Mouse (Mus musculus): Measurements from ENCODE around the gene Hdac7. TPM values are rescaled to one million over a fixed set of nuclear protein-coding genes. Genes with fewer than 3 reads are reported as not detected.

The Hdac7 gene
- polyA plus RNA-seq, 1 experiment from 2014 or later: 25.4 TPM

- no peaks in the 10 kb centered on the region for H3K36me3 ChIP-seq (ENCODE audit: control insufficient read depth, insufficient read depth, low read length)
- H3K4me2 ChIP-seq (ENCODE audit: low read depth, severe bottlenecking): no peak overlapping the region
- no peak overlapping the region for H3K27ac ChIP-seq (replicated peaks; ENCODE audit: low read depth, low read length)
- no peaks in the 10 kb centered on the region for H3K4me1 ChIP-seq (ENCODE audit: control insufficient read depth, insufficient read depth, low read length)
- H3K4me3 ChIP-seq (ENCODE audit: low read depth, low read length): no peak overlapping the region
- 14% methylated on average over 2 of the region's 2 CpGs for WGBS
- peak; percentile 57 for DNase-seq (ENCODE audit: low spot score)
- H3K9ac ChIP-seq (ENCODE audit: low read length): no peak overlapping the region
- H3K27me3 ChIP-seq (ENCODE audit: control insufficient read depth, insufficient read depth, low read length): no peaks in the 10 kb centered on the region
- no peak for ATAC-seq (ENCODE audit: insufficient number of reproducible peaks, low FRiP score, low TSS enrichment, low read depth)
- H3K9me3 ChIP-seq (ENCODE audit: control insufficient read depth, low read length): no peaks in the 10 kb centered on the region
Measured at GRCm38 (mm10) chr15:97850441-97850840, 6.1 kb upstream of the Hdac7 start.

DNA sequence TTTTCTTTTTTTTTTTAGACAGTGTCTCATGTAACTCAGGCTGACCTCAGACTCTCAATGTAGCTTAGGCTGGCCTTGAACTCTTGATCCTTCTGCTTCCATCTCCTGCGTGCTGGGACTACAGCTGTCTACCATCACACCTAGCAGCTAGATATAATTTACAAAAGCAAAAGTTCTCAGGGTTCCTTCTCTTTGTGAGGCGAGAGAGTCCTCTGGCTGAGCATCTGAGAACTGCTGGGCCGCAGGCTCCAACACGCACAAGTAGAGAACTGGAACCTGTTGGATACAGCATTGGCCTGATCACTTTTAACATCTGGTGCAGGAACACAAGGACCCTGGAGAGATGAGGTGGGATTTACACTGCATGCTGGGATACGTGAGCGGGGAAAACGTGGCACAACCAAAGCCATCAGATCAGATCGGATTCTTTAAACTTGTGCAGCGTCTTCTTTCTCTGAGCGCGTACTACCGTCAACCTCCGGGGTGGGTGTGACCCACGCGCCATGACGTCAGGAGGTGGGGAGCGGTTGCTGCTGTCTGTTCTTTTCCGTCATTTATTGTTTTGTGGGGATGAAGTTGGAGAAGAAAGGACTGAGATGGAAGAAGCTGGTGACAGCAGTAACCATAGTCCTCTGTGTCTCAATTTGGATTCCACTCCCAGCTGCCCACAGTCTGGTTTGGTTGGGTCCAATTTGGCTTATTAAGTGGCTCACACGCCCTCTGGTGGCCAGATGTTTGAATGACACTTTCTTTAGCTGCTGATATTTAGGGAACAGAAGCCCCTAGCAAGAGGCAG, 5.0 kb upstream of the Hdac7 start:
- no peaks in the 10 kb centered on the region for H3K9me3 ChIP-seq (ENCODE audit: control insufficient read depth, low read length)
- H3K9ac ChIP-seq (ENCODE audit: low read length): 0 out of 2 replicates have a peak overlapping the region, but pooled peaks have one; percentile 14
- ATAC-seq (ENCODE audit: insufficient number of reproducible peaks, low FRiP score, low TSS enrichment, low read depth): peak; percentile 46; the same call in 1 of the 2 replicates
- peak overlapping the region; percentile 48 for H3K4me2 ChIP-seq (ENCODE audit: low read depth, severe bottlenecking)
- H3K27me3 ChIP-seq (ENCODE audit: control insufficient read depth, insufficient read depth, low read length): no peaks in the 10 kb centered on the region
- H3K4me3 ChIP-seq (ENCODE audit: low read depth, low read length): peak overlapping the region; percentile 25; the same call in 1 of the 2 replicates
- H3K36me3 ChIP-seq (ENCODE audit: control insufficient read depth, insufficient read depth, low read length): no peaks in the 10 kb centered on the region
- DNase-seq (ENCODE audit: low spot score): peak; percentile 90
- H3K27ac ChIP-seq (replicated peaks; ENCODE audit: low read depth, low read length): no peak overlapping the region
- no peaks in the 10 kb centered on the region for H3K4me1 ChIP-seq (ENCODE audit: control insufficient read depth, insufficient read depth, low read length)
- WGBS: 5% methylated on average over 19 of the region's 19 CpGs

- no peak overlapping the region for H3K4me2 ChIP-seq (ENCODE audit: low read depth, severe bottlenecking)
- WGBS: 88% methylated on average over 2 of the region's 2 CpGs
- H3K4me3 ChIP-seq (ENCODE audit: low read depth, low read length): no peak overlapping the region
- DNase-seq (ENCODE audit: low spot score): no peak
- ATAC-seq (ENCODE audit: insufficient number of reproducible peaks, low FRiP score, low TSS enrichment, low read depth): no peak
- no peaks in the 10 kb centered on the region for H3K9me3 ChIP-seq (ENCODE audit: control insufficient read depth, low read length)
- H3K27me3 ChIP-seq (ENCODE audit: control insufficient read depth, insufficient read depth, low read length): no peaks in the 10 kb centered on the region
- no peak overlapping the region for H3K9ac ChIP-seq (ENCODE audit: low read length)
- H3K36me3 ChIP-seq (ENCODE audit: control insufficient read depth, insufficient read depth, low read length): no peaks in the 10 kb centered on the region
- no peaks in the 10 kb centered on the region for H3K4me1 ChIP-seq (ENCODE audit: control insufficient read depth, insufficient read depth, low read length)
- no peak overlapping the region for H3K27ac ChIP-seq (replicated peaks; ENCODE audit: low read depth, low read length)
Measured at GRCm38 (mm10) chr15:97847866-97848265, 3.6 kb upstream of the Hdac7 start.

GRCm38 (mm10) chr15:97847285-97847684, 3.0 kb upstream of the Hdac7 start:
- DNase-seq (ENCODE audit: low spot score): no peak
- Histone ChIP-seq H3K9me3 (ENCODE audit: control insufficient read depth, low read length) (no peaks in the 10 kb centered on the region), H3K9ac (ENCODE audit: low read length) (no peak overlapping the region), H3K4me2 (ENCODE audit: low read depth, severe bottlenecking) (no peak overlapping the region), H3K27me3 (ENCODE audit: control insufficient read depth, insufficient read depth, low read length) (no peaks in the 10 kb centered on the region), H3K27ac (replicated peaks; ENCODE audit: low read depth, low read length) (no peak overlapping the region), H3K36me3 (ENCODE audit: control insufficient read depth, insufficient read depth, low read length) (no peaks in the 10 kb centered on the region), H3K4me1 (ENCODE audit: control insufficient read depth, insufficient read depth, low read length) (no peaks in the 10 kb centered on the region), H3K4me3 (ENCODE audit: low read depth, low read length) (no peak overlapping the region)
- WGBS: 86% methylated on average over 4 of the region's 4 CpGs
- no peak for ATAC-seq (ENCODE audit: insufficient number of reproducible peaks, low FRiP score, low TSS enrichment, low read depth)

DNA sequence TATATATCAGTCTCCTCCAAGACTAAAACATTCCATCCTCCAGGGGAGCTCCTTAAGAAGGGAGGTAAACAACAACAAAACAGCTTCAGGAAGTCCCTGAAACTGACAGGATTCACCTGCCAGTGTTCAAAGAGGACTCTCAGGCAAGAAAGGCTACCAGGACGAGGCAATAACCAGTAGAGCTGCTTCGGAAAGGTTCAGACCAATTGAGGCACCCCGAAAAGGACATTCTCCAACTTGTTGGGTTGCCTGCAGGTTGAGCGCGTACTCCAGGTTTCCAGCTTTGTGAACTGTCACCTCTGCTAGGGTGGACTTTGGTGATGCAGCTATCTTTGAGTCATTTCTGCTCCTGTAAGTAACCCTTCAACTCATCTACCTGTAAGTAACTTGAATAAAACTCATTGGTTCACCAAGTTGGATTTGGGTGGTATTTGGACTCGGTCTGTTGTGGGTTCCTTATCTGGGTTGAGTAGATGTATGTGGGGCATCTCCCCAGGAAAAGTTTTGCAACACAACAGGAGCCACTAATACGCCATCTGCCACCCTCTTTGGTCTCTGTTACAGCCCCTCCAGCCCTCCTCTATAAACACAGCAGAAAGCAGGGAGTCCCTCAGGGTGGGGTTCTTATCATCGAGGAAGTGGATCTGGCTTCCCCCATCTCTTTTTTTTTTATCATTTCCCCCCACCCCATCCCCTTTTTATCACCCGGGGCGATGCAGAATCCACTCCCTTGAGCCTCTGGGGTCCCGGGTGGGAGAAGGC, 2.0 kb upstream of the Hdac7 start:
- WGBS: 91% methylated on average over 11 of the region's 11 CpGs
- H3K36me3 ChIP-seq (ENCODE audit: control insufficient read depth, insufficient read depth, low read length): no peaks in the 10 kb centered on the region
- no peak overlapping the region for H3K9ac ChIP-seq (ENCODE audit: low read length)
- no peak for DNase-seq (ENCODE audit: low spot score)
- H3K4me2 ChIP-seq (ENCODE audit: low read depth, severe bottlenecking): no peak overlapping the region
- no peak for ATAC-seq (ENCODE audit: insufficient number of reproducible peaks, low FRiP score, low TSS enrichment, low read depth)
- H3K27me3 ChIP-seq (ENCODE audit: control insufficient read depth, insufficient read depth, low read length): no peaks in the 10 kb centered on the region
- H3K4me3 ChIP-seq (ENCODE audit: low read depth, low read length): no peak overlapping the region
- H3K4me1 ChIP-seq (ENCODE audit: control insufficient read depth, insufficient read depth, low read length): no peaks in the 10 kb centered on the region
- H3K9me3 ChIP-seq (ENCODE audit: control insufficient read depth, low read length): no peaks in the 10 kb centered on the region
- no peak overlapping the region for H3K27ac ChIP-seq (replicated peaks; ENCODE audit: low read depth, low read length)

- no peak overlapping the region for H3K9ac ChIP-seq (ENCODE audit: low read length)
- DNase-seq (ENCODE audit: low spot score) (no peak), ATAC-seq (ENCODE audit: insufficient number of reproducible peaks, low FRiP score, low TSS enrichment, low read depth) (no peak)
- WGBS: 61% methylated on average over 7 of the region's 7 CpGs
- H3K4me3 ChIP-seq (ENCODE audit: low read depth, low read length): no peak overlapping the region
- H3K4me1 ChIP-seq (ENCODE audit: control insufficient read depth, insufficient read depth, low read length): peaks cover 11% of the 10 kb centered on the region
- no peaks in the 10 kb centered on the region for H3K36me3 ChIP-seq (ENCODE audit: control insufficient read depth, insufficient read depth, low read length)
- no peak overlapping the region for H3K27ac ChIP-seq (replicated peaks; ENCODE audit: low read depth, low read length)
- no peak overlapping the region for H3K4me2 ChIP-seq (ENCODE audit: low read depth, severe bottlenecking)
- H3K27me3 ChIP-seq (ENCODE audit: control insufficient read depth, insufficient read depth, low read length): no peaks in the 10 kb centered on the region
- H3K9me3 ChIP-seq (ENCODE audit: control insufficient read depth, low read length): no peaks in the 10 kb centered on the region
Measured at GRCm38 (mm10) chr15:97843247-97843651, 1.1 kb downstream of the Hdac7 start.

GRCm38 (mm10) chr15:97842058-97842457, 2.2 kb downstream of the Hdac7 start:
- Histone ChIP-seq H3K4me2 (ENCODE audit: low read depth, severe bottlenecking) (no peak overlapping the region), H3K27ac (replicated peaks; ENCODE audit: low read depth, low read length) (no peak overlapping the region), H3K27me3 (ENCODE audit: control insufficient read depth, insufficient read depth, low read length) (no peaks in the 10 kb centered on the region), H3K9ac (ENCODE audit: low read length) (no peak overlapping the region), H3K36me3 (ENCODE audit: control insufficient read depth, insufficient read depth, low read length) (no peaks in the 10 kb centered on the region), H3K4me3 (ENCODE audit: low read depth, low read length) (no peak overlapping the region), H3K9me3 (ENCODE audit: control insufficient read depth, low read length) (no peaks in the 10 kb centered on the region), H3K4me1 (ENCODE audit: control insufficient read depth, insufficient read depth, low read length) (peaks cover 18% of the 10 kb centered on the region)
- WGBS: 86% methylated on average over 6 of the region's 6 CpGs
- ATAC-seq (ENCODE audit: insufficient number of reproducible peaks, low FRiP score, low TSS enrichment, low read depth): no peak
- DNase-seq (ENCODE audit: low spot score): no peak

GRCm38 (mm10) chr15:97841383-97841782, 2.9 kb downstream of the Hdac7 start:
- H3K4me1 ChIP-seq (ENCODE audit: control insufficient read depth, insufficient read depth, low read length): peaks cover 18% of the 10 kb centered on the region
- H3K27ac ChIP-seq (replicated peaks; ENCODE audit: low read depth, low read length): no peak overlapping the region
- H3K27me3 ChIP-seq (ENCODE audit: control insufficient read depth, insufficient read depth, low read length): no peaks in the 10 kb centered on the region
- no peaks in the 10 kb centered on the region for H3K36me3 ChIP-seq (ENCODE audit: control insufficient read depth, insufficient read depth, low read length)
- no peak overlapping the region for H3K9ac ChIP-seq (ENCODE audit: low read length)
- DNase-seq (ENCODE audit: low spot score) (no peak), ATAC-seq (ENCODE audit: insufficient number of reproducible peaks, low FRiP score, low TSS enrichment, low read depth) (no peak)
- H3K9me3 ChIP-seq (ENCODE audit: control insufficient read depth, low read length): no peaks in the 10 kb centered on the region
- no peak overlapping the region for H3K4me2 ChIP-seq (ENCODE audit: low read depth, severe bottlenecking)
- WGBS: 97% methylated on average over 6 of the region's 6 CpGs
- no peak overlapping the region for H3K4me3 ChIP-seq (ENCODE audit: low read depth, low read length)

Measured in limb, embryonic 11.5 days (tissue).